Mouse (Mus musculus) limb, embryonic 14.5 days (tissue): ENCODE data around the gene Ntf3. TPM values are rescaled to one million over a fixed set of nuclear protein-coding genes. Genes with fewer than 3 reads are reported as not detected.

Experiments used
- ATAC-seq: fragments of 200-750 bp; cut with Nextera tagmentation; 2 replicates; pipeline ENCODE4 v1.8.0; 2017; ENCODE audit warnings: low read depth, moderate number of reproducible peaks, moderate TSS enrichment; ENCODE audit not compliant: low FRiP score
- DNase-seq: peaks from one replicate; pipeline ENCODE4 v3.0.0-alpha.2; 2015; ENCODE audit warnings: low spot score
- H3K27ac ChIP-seq: fragments of 300-500 bp; sonication (generic); replicated peaks from 2 replicates; pipeline ENCODE4 v1.5.1; 2014; ENCODE audit warnings: low read depth, mild to moderate bottlenecking, low read length, moderate library complexity, mixed read lengths
- H3K27me3 ChIP-seq: fragments of 300-500 bp; sonication (generic); 2 replicates; pipeline ENCODE4 v1.6.1; 2014; ENCODE audit warnings: low read length, mixed read lengths; ENCODE audit not compliant: control insufficient read depth, insufficient read depth
- H3K36me3 ChIP-seq: fragments of 300-500 bp; sonication (generic); 2 replicates; pipeline ENCODE4 v1.6.1; 2014; ENCODE audit warnings: mild to moderate bottlenecking, low read length, moderate library complexity, mixed read lengths; ENCODE audit not compliant: control insufficient read depth, insufficient read depth
- H3K4me1 ChIP-seq: fragments of 300-500 bp; sonication (generic); 2 replicates; pipeline ENCODE4 v1.6.1; 2014; ENCODE audit warnings: antibody characterized with exemption, low read length, mixed read lengths; ENCODE audit not compliant: control insufficient read depth, insufficient read depth
- H3K4me2 ChIP-seq: fragments of 300-500 bp; sonication (generic); replicated peaks from 2 replicates; pipeline ENCODE4 v1.6.1; 2014; ENCODE audit warnings: low read depth, mild to moderate bottlenecking, low read length, moderate library complexity; ENCODE audit not compliant: severe bottlenecking
- H3K4me3 ChIP-seq: fragments of 300-500 bp; sonication (generic); replicated peaks from 2 replicates; pipeline ENCODE4 v1.5.1; 2014; ENCODE audit warnings: low read length
- H3K9ac ChIP-seq: fragments of 300-500 bp; sonication (generic); 2 replicates; pipeline ENCODE4 v1.6.1; 2014; ENCODE audit warnings: mild to moderate bottlenecking, low read depth, low read length, moderate library complexity; ENCODE audit not compliant: severe bottlenecking
- H3K9me3 ChIP-seq: fragments of 300-500 bp; sonication (generic); 2 replicates; pipeline ENCODE4 v1.6.1; 2016; ENCODE audit warnings: low read length; ENCODE audit not compliant: control insufficient read depth
- POLR2A ChIP-seq: fragments of 200-500 bp; IDR thresholded peaks from 2 replicates; pipeline ENCODE4 v1.8.0; 2012; ENCODE audit warnings: inconsistent platforms, mild to moderate bottlenecking, moderate library complexity, borderline replicate concordance; ENCODE audit not compliant: insufficient read depth, insufficient read length; ENCODE audit errors: extremely low read depth
- WGBS: fragments of 180-500 bp; shearing (Covaris S2); extraction: QIAGEN DNeasy Blood & Tissue Kit; methylation state at CpG from one replicate; pipeline ENCODE4 v1.1.7; 2014; 5-methylcytosine and 5-hydroxymethylcytosine counted together
- polyA plus RNA-seq, 2 experiments: library from polyadenylated mRNA; depleted of rRNA in 1 of 2; stranded (reverse) in 1 of 2; unstranded in 1 of 2; fragments of >200 nt; fragmentation: Nextera tagmentation in 1 of 2; extraction: Ambion mirVana in 1 of 2; gene quantifications; 2 replicates each; pipeline versions ENCODE4 v1.2.1 to v1.2.3; 2012 to 2014

The Ntf3 gene
- polyA plus RNA-seq (2012; rRNA removed) = 18.6 and 19.4 TPM in 2 replicates
- 21.5 and 25.0 TPM in 2 replicates for polyA plus RNA-seq (2014; fragmentation: Nextera tagmentation; extraction: Ambion mirVana)

GRCm38 (mm10) chr6:126166548-126167207 is at the start of gene Ntf3:
Ntf3 (minus strand) TSS chr6:126166910.
- H3K9me3 ChIP-seq = no peaks in the 10 kb centered on the region
- peak within 1 kb of the TSS; percentile 64 for H3K4me3 ChIP-seq
- ATAC-seq (peak; percentile 70), DNase-seq (peak; percentile 64)
- H3K36me3 ChIP-seq = no peaks in the 10 kb centered on the region
- peaks cover 29% of the 10 kb centered on the region for H3K4me1 ChIP-seq
- peak within 1 kb of the TSS; percentile 32 for H3K9ac ChIP-seq
- peak within 1 kb of the TSS; percentile 40 for H3K27ac ChIP-seq
- WGBS = 0% methylated on average over 27 of the region's 27 CpGs
- no peak for TF ChIP-seq POLR2A
- H3K27me3 ChIP-seq = no peaks in the 10 kb centered on the region
- H3K4me2 ChIP-seq = peak within 1 kb of the TSS; percentile 85

DNA sequence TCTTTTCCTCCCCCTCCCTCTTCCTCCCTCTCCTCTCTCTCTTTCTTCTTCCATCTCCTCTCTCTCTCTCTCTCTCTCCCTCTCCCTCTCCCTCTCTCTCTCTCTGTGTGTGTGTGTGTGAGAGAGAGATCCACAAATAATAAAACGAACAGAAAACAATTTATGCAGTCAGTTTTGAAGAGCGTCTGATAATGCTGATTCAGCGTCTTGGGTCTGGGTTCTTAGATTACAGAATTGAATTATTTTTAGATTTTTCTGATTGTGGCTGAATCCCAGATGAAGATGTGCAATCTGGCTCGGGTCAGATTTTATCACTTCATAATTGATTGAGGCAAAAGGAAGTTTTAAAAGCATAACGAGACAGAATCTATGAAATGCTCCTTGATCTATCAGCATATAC is 46.6 kb upstream of the Ntf3 start:
- H3K4me1 ChIP-seq = no peaks in the 10 kb centered on the region
- H3K27ac ChIP-seq = no peak overlapping the region
- no peak for TF ChIP-seq POLR2A
- H3K4me3 ChIP-seq = no peak overlapping the region
- no peak overlapping the region for H3K4me2 ChIP-seq
- ATAC-seq (no peak), DNase-seq (no peak)
- 77% methylated on average over 5 of the region's 5 CpGs for WGBS
- no peaks in the 10 kb centered on the region for H3K27me3 ChIP-seq
- no peaks in the 10 kb centered on the region for H3K36me3 ChIP-seq
- no peaks in the 10 kb centered on the region for H3K9me3 ChIP-seq
- H3K9ac ChIP-seq = no peak overlapping the region

DNA sequence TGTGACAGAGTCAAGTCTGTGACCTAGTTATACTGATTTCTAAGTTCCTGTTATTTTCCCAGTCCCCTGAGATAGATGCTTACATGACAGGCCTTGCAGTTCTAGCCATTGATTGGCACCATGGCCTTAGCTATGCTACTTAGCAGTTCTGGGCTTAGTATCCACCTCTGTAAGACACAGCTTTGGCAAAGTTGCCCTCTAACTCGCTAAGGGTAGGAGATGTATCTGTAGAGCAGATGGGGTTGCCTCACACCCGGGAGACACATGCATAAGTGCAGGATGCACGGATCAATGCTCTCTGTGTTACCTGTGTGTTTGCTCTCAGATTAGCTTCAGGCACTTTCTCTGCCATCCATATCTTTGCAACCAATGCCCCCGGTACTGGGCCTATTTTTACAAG is 36.7 kb upstream of the Ntf3 start:
- DNase-seq (no peak), ATAC-seq (no peak)
- no peak for TF ChIP-seq POLR2A
- no peak overlapping the region for H3K9ac ChIP-seq
- no peak overlapping the region for H3K4me2 ChIP-seq
- no peak overlapping the region for H3K4me3 ChIP-seq
- H3K27me3 ChIP-seq = no peaks in the 10 kb centered on the region
- no peak overlapping the region for H3K27ac ChIP-seq
- H3K36me3 ChIP-seq = no peaks in the 10 kb centered on the region
- H3K4me1 ChIP-seq = peaks cover 8% of the 10 kb centered on the region; the same call in 1 of the 2 replicates
- no peaks in the 10 kb centered on the region for H3K9me3 ChIP-seq
- 76% methylated on average over 4 of the region's 4 CpGs for whole genome bisulfite sequencing

DNA sequence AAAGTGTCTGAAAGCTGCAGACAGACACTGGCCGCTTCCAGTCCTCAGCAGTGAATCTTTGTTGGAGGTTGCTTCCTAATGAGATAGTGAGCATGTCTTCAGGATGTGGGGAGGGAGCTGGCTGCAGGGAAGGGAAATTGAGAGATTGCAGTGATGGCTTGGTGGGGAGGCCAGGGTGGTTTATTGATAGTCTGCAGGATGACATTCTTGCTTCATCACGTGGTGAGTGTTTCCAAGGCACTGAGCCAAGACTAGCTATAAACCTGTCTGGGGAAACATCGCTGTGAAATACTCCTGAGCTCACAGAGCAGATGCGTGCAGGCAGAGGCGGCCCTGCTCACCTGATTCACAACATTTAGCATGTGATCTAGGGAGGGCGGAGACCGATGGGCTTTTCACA is 36.2 kb upstream of the Ntf3 start:
- H3K9me3 ChIP-seq = no peaks in the 10 kb centered on the region
- no peak overlapping the region for H3K9ac ChIP-seq
- no peak overlapping the region for H3K4me2 ChIP-seq
- no peak overlapping the region for H3K4me3 ChIP-seq
- H3K27ac ChIP-seq = no peak overlapping the region
- TF ChIP-seq POLR2A = no peak
- peaks cover 8% of the 10 kb centered on the region; the same call in 1 of the 2 replicates for H3K4me1 ChIP-seq
- ATAC-seq (peak; percentile 76), DNase-seq (peak; percentile 75)
- no peaks in the 10 kb centered on the region for H3K27me3 ChIP-seq
- no peaks in the 10 kb centered on the region for H3K36me3 ChIP-seq
- WGBS = 24% methylated on average over 7 of the region's 7 CpGs

DNA sequence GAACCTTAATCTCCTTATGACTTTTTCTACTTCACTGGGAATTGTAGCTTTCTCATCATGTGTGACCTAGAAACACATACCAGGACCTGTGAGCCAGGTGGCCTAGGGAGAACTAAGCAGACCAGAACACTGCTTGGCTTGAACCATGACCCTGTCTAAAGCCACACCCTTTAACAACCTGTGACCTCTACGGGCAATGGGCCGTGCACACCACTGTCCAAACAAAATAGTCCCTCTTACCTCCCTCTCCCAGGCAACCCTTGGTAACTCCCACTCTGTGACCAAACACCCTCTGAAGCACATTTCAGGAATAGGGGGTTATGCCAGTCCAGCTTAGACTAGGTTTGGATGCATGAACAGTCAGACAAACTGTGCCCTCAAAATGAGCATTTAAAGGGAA is 35.0 kb upstream of the Ntf3 start:
- TF ChIP-seq POLR2A = no peak
- Histone ChIP-seq H3K27ac (no peak overlapping the region), H3K27me3 (no peaks in the 10 kb centered on the region), H3K4me3 (no peak overlapping the region), H3K4me1 (peaks cover 8% of the 10 kb centered on the region; the same call in 1 of the 2 replicates), H3K9me3 (no peaks in the 10 kb centered on the region), H3K4me2 (no peak overlapping the region), H3K36me3 (no peaks in the 10 kb centered on the region), H3K9ac (no peak overlapping the region)
- no peak for ATAC-seq
- WGBS = 81% methylated on average over 2 of the region's 2 CpGs
- no peak for DNase-seq
